Mouse (Mus musculus): ENCODE data around the gene Cnot2. TPM values are rescaled to one million over a fixed set of nuclear protein-coding genes. Genes with fewer than 3 reads are reported as not detected.

The Cnot2 gene
- polyA plus RNA-seq, 1 experiment from 2014 or later, result 33.5 TPM

- Histone ChIP-seq H3K27me3 (ENCODE audit: control insufficient read depth, insufficient read depth, low read depth, low read length) (no peaks in the 10 kb centered on the region), H3K4me2 (ENCODE audit: low read depth, low read length) (no peak overlapping the region), H3K9ac (ENCODE audit: low read depth, low read length) (no peak overlapping the region), H3K27ac (ENCODE audit: low read length) (no peak overlapping the region), H3K4me3 (ENCODE audit: low read depth, low read length) (no peak overlapping the region), H3K36me3 (ENCODE audit: control insufficient read depth, insufficient read depth) (no peaks in the 10 kb centered on the region), H3K4me1 (ENCODE audit: control insufficient read depth, low read depth, low read length) (no peaks in the 10 kb centered on the region), H3K9me3 (replicated peaks; ENCODE audit: control insufficient read depth, low read length) (no peaks in the 10 kb centered on the region)
- WGBS (ENCODE audit: insufficient replicate concordance), result 77% methylated on average over 9 of the region's 9 CpGs
- no peak for ATAC-seq (ENCODE audit: low read depth)
Measured at GRCm38 (mm10) chr10:116461443-116461842, 119.9 kb downstream of the Cnot2 start.

- H3K4me2 ChIP-seq (ENCODE audit: low read depth, low read length), result no peak overlapping the region
- H3K9ac ChIP-seq (ENCODE audit: low read depth, low read length), result no peak overlapping the region
- 81% methylated on average over 9 of the region's 9 CpGs for WGBS (ENCODE audit: insufficient replicate concordance)
- H3K36me3 ChIP-seq (ENCODE audit: control insufficient read depth, insufficient read depth), result no peaks in the 10 kb centered on the region
- H3K27me3 ChIP-seq (ENCODE audit: control insufficient read depth, insufficient read depth, low read depth, low read length), result no peaks in the 10 kb centered on the region
- H3K9me3 ChIP-seq (replicated peaks; ENCODE audit: control insufficient read depth, low read length), result no peaks in the 10 kb centered on the region
- no peak for ATAC-seq (ENCODE audit: low read depth)
- no peak overlapping the region for H3K27ac ChIP-seq (ENCODE audit: low read length)
- H3K4me1 ChIP-seq (ENCODE audit: control insufficient read depth, low read depth, low read length), result no peaks in the 10 kb centered on the region
- no peak overlapping the region for H3K4me3 ChIP-seq (ENCODE audit: low read depth, low read length)
Measured at GRCm38 (mm10) chr10:116458786-116459185, 122.5 kb downstream of the Cnot2 start.

- no peak overlapping the region for H3K4me3 ChIP-seq (ENCODE audit: low read depth, low read length)
Measured at GRCm38 (mm10) chr10:116452771-116453170, 128.5 kb downstream of the Cnot2 start.

GRCm38 (mm10) chr10:116450621-116451020 lies 130.7 kb downstream of the Cnot2 start:
- H3K27me3 ChIP-seq (ENCODE audit: control insufficient read depth, insufficient read depth, low read depth, low read length), result no peaks in the 10 kb centered on the region
- H3K4me1 ChIP-seq (ENCODE audit: control insufficient read depth, low read depth, low read length), result no peaks in the 10 kb centered on the region
- H3K27ac ChIP-seq (ENCODE audit: low read length), result no peak overlapping the region
- WGBS (ENCODE audit: insufficient replicate concordance), result 65% methylated on average over 9 of the region's 9 CpGs
- no peak for ATAC-seq (ENCODE audit: low read depth)
- no peak overlapping the region for H3K4me3 ChIP-seq (ENCODE audit: low read depth, low read length)
- no peaks in the 10 kb centered on the region for H3K9me3 ChIP-seq (replicated peaks; ENCODE audit: control insufficient read depth, low read length)
- H3K4me2 ChIP-seq (ENCODE audit: low read depth, low read length), result no peak overlapping the region
- no peaks in the 10 kb centered on the region for H3K36me3 ChIP-seq (ENCODE audit: control insufficient read depth, insufficient read depth)
- H3K9ac ChIP-seq (ENCODE audit: low read depth, low read length), result no peak overlapping the region

More at GRCm38 (mm10) chr10:116452771-116453170, 128.5 kb downstream of the Cnot2 start:
- H3K4me1 ChIP-seq (ENCODE audit: control insufficient read depth, low read depth, low read length), result no peaks in the 10 kb centered on the region
- H3K4me2 ChIP-seq (ENCODE audit: low read depth, low read length), result no peak overlapping the region
- H3K27ac ChIP-seq (ENCODE audit: low read length), result no peak overlapping the region
- 72% methylated on average over 7 of the region's 7 CpGs for WGBS (ENCODE audit: insufficient replicate concordance)
- no peaks in the 10 kb centered on the region for H3K27me3 ChIP-seq (ENCODE audit: control insufficient read depth, insufficient read depth, low read depth, low read length)
- no peaks in the 10 kb centered on the region for H3K36me3 ChIP-seq (ENCODE audit: control insufficient read depth, insufficient read depth)
- no peak overlapping the region for H3K9ac ChIP-seq (ENCODE audit: low read depth, low read length)
- H3K9me3 ChIP-seq (replicated peaks; ENCODE audit: control insufficient read depth, low read length), result no peaks in the 10 kb centered on the region
- ATAC-seq (ENCODE audit: low read depth), result no peak

- H3K4me3 ChIP-seq (ENCODE audit: low read depth, low read length), result no peak overlapping the region
- H3K4me2 ChIP-seq (ENCODE audit: low read depth, low read length), result no peak overlapping the region
- H3K36me3 ChIP-seq (ENCODE audit: control insufficient read depth, insufficient read depth), result no peaks in the 10 kb centered on the region
- 79% methylated on average over 12 of the region's 12 CpGs for WGBS (ENCODE audit: insufficient replicate concordance)
- no peak for ATAC-seq (ENCODE audit: low read depth)
- H3K4me1 ChIP-seq (ENCODE audit: control insufficient read depth, low read depth, low read length), result no peaks in the 10 kb centered on the region
- H3K9ac ChIP-seq (ENCODE audit: low read depth, low read length), result no peak overlapping the region
- H3K27ac ChIP-seq (ENCODE audit: low read length), result no peak overlapping the region
- H3K9me3 ChIP-seq (replicated peaks; ENCODE audit: control insufficient read depth, low read length), result no peaks in the 10 kb centered on the region
- H3K27me3 ChIP-seq (ENCODE audit: control insufficient read depth, insufficient read depth, low read depth, low read length), result no peaks in the 10 kb centered on the region
Measured at GRCm38 (mm10) chr10:116448166-116448565, 133.1 kb downstream of the Cnot2 start.

- H3K4me3 ChIP-seq (ENCODE audit: low read depth, low read length), result no peak overlapping the region
- H3K4me1 ChIP-seq (ENCODE audit: control insufficient read depth, low read depth, low read length), result no peaks in the 10 kb centered on the region
- H3K27ac ChIP-seq (ENCODE audit: low read length), result no peak overlapping the region
- ATAC-seq (ENCODE audit: low read depth), result no peak
- no peaks in the 10 kb centered on the region for H3K27me3 ChIP-seq (ENCODE audit: control insufficient read depth, insufficient read depth, low read depth, low read length)
- H3K4me2 ChIP-seq (ENCODE audit: low read depth, low read length), result no peak overlapping the region
- 75% methylated on average over 9 of the region's 9 CpGs for WGBS (ENCODE audit: insufficient replicate concordance)
- H3K36me3 ChIP-seq (ENCODE audit: control insufficient read depth, insufficient read depth), result no peaks in the 10 kb centered on the region
- no peak overlapping the region for H3K9ac ChIP-seq (ENCODE audit: low read depth, low read length)
- no peaks in the 10 kb centered on the region for H3K9me3 ChIP-seq (replicated peaks; ENCODE audit: control insufficient read depth, low read length)
Measured at GRCm38 (mm10) chr10:116447176-116447575, 134.1 kb downstream of the Cnot2 start.

- 77% methylated on average over 10 of the region's 12 CpGs for WGBS (ENCODE audit: insufficient replicate concordance)
- Histone ChIP-seq H3K9ac (ENCODE audit: low read depth, low read length) (no peak overlapping the region), H3K4me2 (ENCODE audit: low read depth, low read length) (no peak overlapping the region), H3K4me1 (ENCODE audit: control insufficient read depth, low read depth, low read length) (no peaks in the 10 kb centered on the region), H3K27ac (ENCODE audit: low read length) (no peak overlapping the region), H3K27me3 (ENCODE audit: control insufficient read depth, insufficient read depth, low read depth, low read length) (no peaks in the 10 kb centered on the region), H3K4me3 (ENCODE audit: low read depth, low read length) (no peak overlapping the region), H3K9me3 (replicated peaks; ENCODE audit: control insufficient read depth, low read length) (no peaks in the 10 kb centered on the region), H3K36me3 (ENCODE audit: control insufficient read depth, insufficient read depth) (no peaks in the 10 kb centered on the region)
- no peak for ATAC-seq (ENCODE audit: low read depth)
Measured at GRCm38 (mm10) chr10:116446040-116446439, 135.3 kb downstream of the Cnot2 start.

- Histone ChIP-seq H3K4me1 (ENCODE audit: control insufficient read depth, low read depth, low read length) (no peaks in the 10 kb centered on the region), H3K9ac (ENCODE audit: low read depth, low read length) (no peak overlapping the region), H3K4me2 (ENCODE audit: low read depth, low read length) (no peak overlapping the region), H3K36me3 (ENCODE audit: control insufficient read depth, insufficient read depth) (no peaks in the 10 kb centered on the region), H3K27ac (ENCODE audit: low read length) (no peak overlapping the region), H3K4me3 (ENCODE audit: low read depth, low read length) (no peak overlapping the region), H3K9me3 (replicated peaks; ENCODE audit: control insufficient read depth, low read length) (no peaks in the 10 kb centered on the region), H3K27me3 (ENCODE audit: control insufficient read depth, insufficient read depth, low read depth, low read length) (no peaks in the 10 kb centered on the region)
- ATAC-seq (ENCODE audit: low read depth), result no peak
- 77% methylated on average over 8 of the region's 8 CpGs for WGBS (ENCODE audit: insufficient replicate concordance)
Measured at GRCm38 (mm10) chr10:116444826-116445225, 136.5 kb downstream of the Cnot2 start.

- no peak overlapping the region for H3K4me2 ChIP-seq (ENCODE audit: low read depth, low read length)
- no peaks in the 10 kb centered on the region for H3K27me3 ChIP-seq (ENCODE audit: control insufficient read depth, insufficient read depth, low read depth, low read length)
- H3K4me3 ChIP-seq (ENCODE audit: low read depth, low read length), result no peak overlapping the region
- H3K9ac ChIP-seq (ENCODE audit: low read depth, low read length), result no peak overlapping the region
- 0 out of 2 replicates have a peak, but pooled peaks cover 4% of the 10 kb centered on the region for H3K9me3 ChIP-seq (replicated peaks; ENCODE audit: control insufficient read depth, low read length)
- no peak overlapping the region for H3K27ac ChIP-seq (ENCODE audit: low read length)
- no peaks in the 10 kb centered on the region for H3K36me3 ChIP-seq (ENCODE audit: control insufficient read depth, insufficient read depth)
- no peak for ATAC-seq (ENCODE audit: low read depth)
- 77% methylated on average over 10 of the region's 10 CpGs for WGBS (ENCODE audit: insufficient replicate concordance)
- no peaks in the 10 kb centered on the region for H3K4me1 ChIP-seq (ENCODE audit: control insufficient read depth, low read depth, low read length)
Measured at GRCm38 (mm10) chr10:116444371-116444770, 136.9 kb downstream of the Cnot2 start.
